Mouse (Mus musculus): ENCODE results near the gene 1700001C19Rik. TPM values are rescaled to one million over a fixed set of nuclear protein-coding genes. Genes with fewer than 3 reads are reported as not detected.
"Not testable (repeated sequence)": the region's sequence is repeated elsewhere in the genome, so short reads cannot be mapped to it uniquely, and the experiment has no call there.

1700001C19Rik gene
- polyA plus RNA-seq, 1 experiment from 2014 or later: 0.12 TPM

DNA sequence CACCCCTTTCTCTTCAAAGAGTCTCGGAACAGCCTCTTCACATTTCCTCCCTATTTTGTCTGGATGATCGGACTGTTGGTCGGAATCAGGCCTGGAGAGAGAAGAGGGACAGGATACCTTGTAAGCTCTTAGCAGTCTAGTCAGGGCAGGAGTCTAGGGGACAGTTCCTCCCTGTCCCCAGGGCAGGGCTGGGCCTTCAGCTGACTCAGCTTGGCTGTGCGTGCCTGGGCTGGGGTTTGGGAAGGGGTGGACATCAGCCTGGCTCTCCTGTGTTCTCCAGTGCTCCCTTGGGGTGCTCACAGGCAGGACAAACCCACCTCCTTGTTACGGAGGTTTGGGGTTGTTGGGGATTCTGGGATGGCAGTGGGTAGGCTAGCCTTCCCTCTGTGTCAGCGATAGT is 1.4 kb upstream of the 1700001C19Rik start:
- no peak overlapping the region for H3K27ac ChIP-seq (replicated peaks; ENCODE audit: low read depth, low read length)
- no peak overlapping the region for H3K4me2 ChIP-seq (ENCODE audit: low read depth, severe bottlenecking)
- ATAC-seq (ENCODE audit: insufficient number of reproducible peaks, low FRiP score, low TSS enrichment, low read depth) (no peak), DNase-seq (ENCODE audit: low spot score) (no peak)
- no peak overlapping the region for H3K9ac ChIP-seq (ENCODE audit: low read length)
- H3K9me3 ChIP-seq (ENCODE audit: control insufficient read depth, low read length): no peaks in the 10 kb centered on the region
- peaks cover 15% of the 10 kb centered on the region for H3K4me1 ChIP-seq (ENCODE audit: control insufficient read depth, insufficient read depth, low read length)
- WGBS: 68% methylated on average over 6 of the region's 6 CpGs
- no peak overlapping the region for H3K4me3 ChIP-seq (ENCODE audit: low read depth, low read length)
- H3K27me3 ChIP-seq (ENCODE audit: control insufficient read depth, insufficient read depth, low read length): peaks cover 31% of the 10 kb centered on the region
- no peaks in the 10 kb centered on the region for H3K36me3 ChIP-seq (ENCODE audit: control insufficient read depth, insufficient read depth, low read length)

GRCm38 (mm10) chr17:47436156-47436906 is 845 bp downstream of the 1700001C19Rik start, which contains the start of gene AI661453:
Gene AI661453, plus strand, starts transcription at chr17:47436615.
- 2% methylated on average over 43 of the region's 45 CpGs for WGBS
- no peaks in the 10 kb centered on the region for H3K36me3 ChIP-seq (ENCODE audit: control insufficient read depth, insufficient read depth, low read length)
- peak within 1 kb of the TSS; percentile 43; the same call in 1 of the 2 replicates for H3K9ac ChIP-seq (ENCODE audit: low read length)
- peaks cover 31% of the 10 kb centered on the region for H3K27me3 ChIP-seq (ENCODE audit: control insufficient read depth, insufficient read depth, low read length)
- no peaks in the 10 kb centered on the region for H3K9me3 ChIP-seq (ENCODE audit: control insufficient read depth, low read length)
- no peak within 1 kb of the TSS for H3K27ac ChIP-seq (replicated peaks; ENCODE audit: low read depth, low read length)
- peaks cover 15% of the 10 kb centered on the region for H3K4me1 ChIP-seq (ENCODE audit: control insufficient read depth, insufficient read depth, low read length)
- DNase-seq (ENCODE audit: low spot score) (peak; percentile 53), ATAC-seq (ENCODE audit: insufficient number of reproducible peaks, low FRiP score, low TSS enrichment, low read depth) (peak; percentile 59)
- H3K4me2 ChIP-seq (ENCODE audit: low read depth, severe bottlenecking): peak within 1 kb of the TSS; percentile 66
- peak within 1 kb of the TSS; percentile 26 for H3K4me3 ChIP-seq (ENCODE audit: low read depth, low read length)

- Histone ChIP-seq H3K27ac (replicated peaks; ENCODE audit: low read depth, low read length) (no peak overlapping the region), H3K27me3 (ENCODE audit: control insufficient read depth, insufficient read depth, low read length) (peaks cover 2% of the 10 kb centered on the region; the same call in 1 of the 2 replicates), H3K4me3 (ENCODE audit: low read depth, low read length) (no peak overlapping the region), H3K4me1 (ENCODE audit: control insufficient read depth, insufficient read depth, low read length) (no peaks in the 10 kb centered on the region; the same call in 1 of the 2 replicates), H3K4me2 (ENCODE audit: low read depth, severe bottlenecking) (no peak overlapping the region), H3K9me3 (ENCODE audit: control insufficient read depth, low read length) (no peaks in the 10 kb centered on the region), H3K36me3 (ENCODE audit: control insufficient read depth, insufficient read depth, low read length) (no peaks in the 10 kb centered on the region; the same call in 1 of the 2 replicates), H3K9ac (ENCODE audit: low read length) (no peak overlapping the region)
- 75% methylated on average over 5 of the region's 5 CpGs for WGBS
- ATAC-seq (ENCODE audit: insufficient number of reproducible peaks, low FRiP score, low TSS enrichment, low read depth): no peak
- no peak for DNase-seq (ENCODE audit: low spot score)
Measured at GRCm38 (mm10) chr17:47430815-47431214, 6.4 kb downstream of the 1700001C19Rik start.

GRCm38 (mm10) chr17:47428831-47429304 is 8.3 kb downstream of the 1700001C19Rik start:
- H3K36me3 ChIP-seq (ENCODE audit: control insufficient read depth, insufficient read depth, low read length): no peaks in the 10 kb centered on the region; the same call in 1 of the 2 replicates
- no peak overlapping the region for H3K4me2 ChIP-seq (ENCODE audit: low read depth, severe bottlenecking)
- H3K9me3 ChIP-seq (ENCODE audit: control insufficient read depth, low read length): no peaks in the 10 kb centered on the region
- no peaks in the 10 kb centered on the region; the same call in 1 of the 2 replicates for H3K4me1 ChIP-seq (ENCODE audit: control insufficient read depth, insufficient read depth, low read length)
- H3K9ac ChIP-seq (ENCODE audit: low read length): no peak overlapping the region
- no peak overlapping the region for H3K4me3 ChIP-seq (ENCODE audit: low read depth, low read length)
- no peaks in the 10 kb centered on the region for H3K27me3 ChIP-seq (ENCODE audit: control insufficient read depth, insufficient read depth, low read length)
- ATAC-seq (ENCODE audit: insufficient number of reproducible peaks, low FRiP score, low TSS enrichment, low read depth) (no peak; the same call in 1 of the 2 replicates), DNase-seq (ENCODE audit: low spot score) (peak; percentile 74)
- H3K27ac ChIP-seq (replicated peaks; ENCODE audit: low read depth, low read length): no peak overlapping the region
- WGBS: 14% methylated on average over 8 of the region's 8 CpGs

DNA sequence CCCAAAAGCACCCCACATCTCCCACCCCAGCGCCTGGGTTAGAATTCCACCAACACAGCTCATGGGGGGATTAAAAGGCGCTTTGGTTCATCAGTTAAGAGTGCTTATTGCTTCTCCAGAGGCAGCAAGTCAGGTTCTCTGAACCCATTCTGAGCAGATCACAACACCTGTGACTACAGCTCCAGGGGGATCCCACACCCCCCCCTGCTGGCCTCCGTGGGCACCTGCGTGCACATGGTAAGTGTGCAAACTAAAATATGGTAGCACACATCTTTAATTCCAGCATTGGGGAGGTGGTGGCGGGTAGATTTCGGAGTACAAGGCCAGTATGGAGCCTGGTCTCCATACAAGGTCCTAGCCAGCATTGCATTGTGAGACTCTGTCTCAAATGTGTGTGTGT is 9.9 kb downstream of the 1700001C19Rik start:
- 65% methylated on average over 6 of the region's 6 CpGs for WGBS
- no peaks in the 10 kb centered on the region; the same call in 1 of the 2 replicates for H3K4me1 ChIP-seq (ENCODE audit: control insufficient read depth, insufficient read depth, low read length)
- ATAC-seq (ENCODE audit: insufficient number of reproducible peaks, low FRiP score, low TSS enrichment, low read depth) (no peak), DNase-seq (ENCODE audit: low spot score) (no peak)
- H3K9me3 ChIP-seq (ENCODE audit: control insufficient read depth, low read length): no peaks in the 10 kb centered on the region
- H3K36me3 ChIP-seq (ENCODE audit: control insufficient read depth, insufficient read depth, low read length): no peaks in the 10 kb centered on the region; the same call in 1 of the 2 replicates
- no peak overlapping the region for H3K4me2 ChIP-seq (ENCODE audit: low read depth, severe bottlenecking)
- no peak overlapping the region for H3K9ac ChIP-seq (ENCODE audit: low read length)
- H3K27me3 ChIP-seq (ENCODE audit: control insufficient read depth, insufficient read depth, low read length): no peaks in the 10 kb centered on the region
- H3K4me3 ChIP-seq (ENCODE audit: low read depth, low read length): no peak overlapping the region
- H3K27ac ChIP-seq (replicated peaks; ENCODE audit: low read depth, low read length): no peak overlapping the region

DNA sequence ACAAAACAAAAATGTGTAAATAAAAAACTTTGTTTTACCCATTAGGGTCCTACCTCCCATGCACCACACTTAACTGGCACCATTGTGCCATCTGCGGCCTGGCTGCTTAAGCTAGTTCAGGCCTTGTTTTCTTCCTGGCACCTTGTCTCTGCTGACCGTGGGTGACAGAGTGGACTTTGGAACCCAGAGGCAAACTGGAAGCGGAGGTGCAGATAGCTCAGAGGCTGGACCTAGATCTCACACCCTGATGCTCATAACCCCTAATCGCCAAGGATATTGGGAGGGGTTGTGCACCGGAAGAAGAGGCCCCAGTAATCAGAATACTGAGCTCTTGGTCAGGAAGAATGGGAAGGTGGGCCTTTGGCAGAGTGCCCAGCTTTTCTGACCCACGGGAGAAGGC is 13.0 kb downstream of the 1700001C19Rik start:
- no peak for ATAC-seq (ENCODE audit: insufficient number of reproducible peaks, low FRiP score, low TSS enrichment, low read depth)
- H3K27ac ChIP-seq (replicated peaks; ENCODE audit: low read depth, low read length): no peak overlapping the region

GRCm38 (mm10) chr17:47422616-47423015 is 14.6 kb downstream of the 1700001C19Rik start:
- 96% methylated on average over 1 of the region's 1 CpGs for WGBS
- ATAC-seq (ENCODE audit: insufficient number of reproducible peaks, low FRiP score, low TSS enrichment, low read depth): not testable (repeated sequence)

More for the DNA sequence above, 13.0 kb downstream of the 1700001C19Rik start:
- WGBS: 84% methylated on average over 6 of the region's 6 CpGs
- H3K9me3 ChIP-seq (ENCODE audit: control insufficient read depth, low read length): no peaks in the 10 kb centered on the region
- no peaks in the 10 kb centered on the region for H3K27me3 ChIP-seq (ENCODE audit: control insufficient read depth, insufficient read depth, low read length)
- no peak overlapping the region for H3K4me2 ChIP-seq (ENCODE audit: low read depth, severe bottlenecking)
- no peaks in the 10 kb centered on the region; the same call in 1 of the 2 replicates for H3K4me1 ChIP-seq (ENCODE audit: control insufficient read depth, insufficient read depth, low read length)
- H3K4me3 ChIP-seq (ENCODE audit: low read depth, low read length): no peak overlapping the region
- H3K36me3 ChIP-seq (ENCODE audit: control insufficient read depth, insufficient read depth, low read length): no peaks in the 10 kb centered on the region; the same call in 1 of the 2 replicates
- H3K9ac ChIP-seq (ENCODE audit: low read length): no peak overlapping the region
- no peak for DNase-seq (ENCODE audit: low spot score)

GRCm38 (mm10) chr17:47421566-47421965 is 15.6 kb downstream of the 1700001C19Rik start:
- Histone ChIP-seq H3K4me3 (ENCODE audit: low read depth, low read length) (no peak overlapping the region), H3K4me2 (ENCODE audit: low read depth, severe bottlenecking) (no peak overlapping the region), H3K27me3 (ENCODE audit: control insufficient read depth, insufficient read depth, low read length) (no peaks in the 10 kb centered on the region), H3K9me3 (ENCODE audit: control insufficient read depth, low read length) (no peaks in the 10 kb centered on the region), H3K9ac (ENCODE audit: low read length) (no peak overlapping the region), H3K36me3 (ENCODE audit: control insufficient read depth, insufficient read depth, low read length) (no peaks in the 10 kb centered on the region), H3K27ac (replicated peaks; ENCODE audit: low read depth, low read length) (no peak overlapping the region), H3K4me1 (ENCODE audit: control insufficient read depth, insufficient read depth, low read length) (no peaks in the 10 kb centered on the region)
- ATAC-seq (ENCODE audit: insufficient number of reproducible peaks, low FRiP score, low TSS enrichment, low read depth) (no peak), DNase-seq (ENCODE audit: low spot score) (no peak)
- WGBS: 86% methylated on average over 3 of the region's 3 CpGs

More at GRCm38 (mm10) chr17:47422616-47423015, 14.6 kb downstream of the 1700001C19Rik start:
- not testable (repeated sequence) for H3K4me3 ChIP-seq (ENCODE audit: low read depth, low read length); DNase-seq (ENCODE audit: low spot score); H3K9ac ChIP-seq (ENCODE audit: low read length); H3K27me3 ChIP-seq (ENCODE audit: control insufficient read depth, insufficient read depth, low read length); H3K36me3 ChIP-seq (ENCODE audit: control insufficient read depth, insufficient read depth, low read length); H3K9me3 ChIP-seq (ENCODE audit: control insufficient read depth, low read length); H3K27ac ChIP-seq (replicated peaks; ENCODE audit: low read depth, low read length); H3K4me1 ChIP-seq (ENCODE audit: control insufficient read depth, insufficient read depth, low read length); H3K4me2 ChIP-seq (ENCODE audit: low read depth, severe bottlenecking)

Data from limb, embryonic 11.5 days (tissue).